Comparison of ENCODE assay signal across 17 mouse cellular contexts in genomic region chr16:72782171-72782570, GRCm38 (mm10).
"Had no signal": no experiment of that assay in that cellular context is flagged by ENCODE, and none has a peak within 500 bp of the region (broad histone marks: within the 10 kb centered on the region; RNA-seq: fewer than 3 reads in every experiment).

No protein-coding gene starts in this region.

- H3K4me2 ChIP-seq: lung, embryonic 15.5 days; midbrain, embryonic 11.5 days; midbrain, embryonic 15.5 days; neural tube, embryonic 13.5 days; stomach, embryonic 15.5 days had no signal

- H3K27me3 ChIP-seq: lung, embryonic 15.5 days; megakaryocyte, embryonic 14.5 days; midbrain, embryonic 15.5 days; neural tube, embryonic 13.5 days; stomach, embryonic 15.5 days had no signal

- H3K36me3 ChIP-seq: lung, embryonic 15.5 days; midbrain, embryonic 15.5 days; neural tube, embryonic 13.5 days; stomach, embryonic 15.5 days had no signal

- H3K9ac ChIP-seq: liver, postnatal 0 days; lung, embryonic 15.5 days; midbrain, embryonic 15.5 days; neural tube, embryonic 13.5 days; stomach, embryonic 15.5 days had no signal

- H3K4me1 ChIP-seq: lung, embryonic 15.5 days; megakaryocyte, embryonic 14.5 days had no signal

- H3K9me3 ChIP-seq: lung, embryonic 15.5 days; midbrain, embryonic 15.5 days; neural tube, embryonic 13.5 days; stomach, embryonic 15.5 days had no signal

- H3K4me3 ChIP-seq: lung, embryonic 15.5 days; megakaryocyte, embryonic 14.5 days; midbrain, embryonic 15.5 days; neural tube, embryonic 13.5 days; stomach, embryonic 15.5 days had no signal

- H3K27ac ChIP-seq: lung, embryonic 15.5 days; macrophage; midbrain, embryonic 15.5 days; neural tube, embryonic 13.5 days; stomach, embryonic 15.5 days; stomach, postnatal 0 days had no signal

- ATAC-seq: liver, postnatal 0 days; lung, postnatal 0 days; midbrain, embryonic 15.5 days had no signal

- DNase-seq: liver, postnatal 0 days; lung, adult 2 months; lung, postnatal 14 days; lung, postnatal 36 days; right cerebral cortex, postnatal 14 days; thymus, adult 2 months; thymus, postnatal 25 days; thymus, postnatal 4 days had no signal
